Mouse (Mus musculus) limb, embryonic 11.5 days (tissue): Measurements from ENCODE around the gene Scrg1. TPM values are rescaled to one million over a fixed set of nuclear protein-coding genes. Genes with fewer than 3 reads are reported as not detected.
A peak's percentile ranks its signal among the peaks of the same experiment; 100 is the strongest.
"Not testable (repeated sequence)": the region's sequence is repeated elsewhere in the genome, so short reads cannot be mapped to it uniquely, and the experiment has no call there.

ENCODE experiments used
- ATAC-seq: fragments of 200-750 bp; cut with Nextera tagmentation; 2 replicates; pipeline ENCODE4 v1.8.0; 2017; ENCODE audit warnings: low read depth; ENCODE audit not compliant: insufficient number of reproducible peaks, low FRiP score, low TSS enrichment
- DNase-seq: peaks from one replicate; pipeline ENCODE4 v3.0.0-alpha.2; 2015; ENCODE audit warnings: low spot score
- H3K27ac ChIP-seq: fragments of 300-500 bp; sonication (generic); replicated peaks from 2 replicates; pipeline ENCODE4 v1.5.1; 2014; ENCODE audit warnings: low read depth, mild to moderate bottlenecking, low read length
- H3K27me3 ChIP-seq: fragments of 300-500 bp; sonication (generic); 2 replicates; pipeline ENCODE4 v1.6.1; 2014; ENCODE audit warnings: mild to moderate bottlenecking, low read length, mixed read lengths; ENCODE audit not compliant: control insufficient read depth, insufficient read depth
- H3K36me3 ChIP-seq: fragments of 300-500 bp; sonication (generic); 2 replicates; pipeline ENCODE4 v1.6.1; 2014; ENCODE audit warnings: mild to moderate bottlenecking, low read length, moderate library complexity, mixed read lengths; ENCODE audit not compliant: control insufficient read depth, insufficient read depth
- H3K4me1 ChIP-seq: fragments of 300-500 bp; sonication (generic); 2 replicates; pipeline ENCODE4 v1.6.1; 2014; ENCODE audit warnings: low read length, mixed read lengths; ENCODE audit not compliant: control insufficient read depth, insufficient read depth
- H3K4me2 ChIP-seq: fragments of 300-500 bp; sonication (generic); 2 replicates; pipeline ENCODE4 v1.6.1; 2014; ENCODE audit warnings: low read depth, mild to moderate bottlenecking, moderate library complexity; ENCODE audit not compliant: severe bottlenecking
- H3K4me3 ChIP-seq: fragments of 300-500 bp; sonication (generic); 2 replicates; pipeline ENCODE4 v1.5.1; 2014; ENCODE audit warnings: low read depth, low read length
- H3K9ac ChIP-seq: fragments of 300-500 bp; sonication (generic); 2 replicates; pipeline ENCODE4 v1.6.1; 2014; ENCODE audit warnings: mild to moderate bottlenecking, low read length
- H3K9me3 ChIP-seq: fragments of 300-500 bp; sonication (generic); 2 replicates; pipeline ENCODE4 v1.6.1; 2016; ENCODE audit warnings: low read length; ENCODE audit not compliant: control insufficient read depth
- WGBS: fragments of 180-500 bp; shearing (Covaris S2); extraction: QIAGEN DNeasy Blood & Tissue Kit; methylation state at CpG from one replicate; pipeline ENCODE4 v1.1.7; 2014; 5-methylcytosine and 5-hydroxymethylcytosine counted together
- polyA plus RNA-seq: library from polyadenylated mRNA; unstranded; fragments of >200 nt; fragmentation: Nextera tagmentation; extraction: Ambion mirVana; gene quantifications from 2 replicates; pipeline ENCODE4 v1.2.1, GENCODE M21; 2014

Scrg1 gene
- polyA plus RNA-seq, 1 experiment from 2014 or later: 1.1 TPM

GRCm38 (mm10) chr8:57427581-57428366 is 27.9 kb upstream of the Scrg1 start:
- H3K36me3 ChIP-seq: no peaks in the 10 kb centered on the region
- ATAC-seq (no peak), DNase-seq (no peak)
- no peak overlapping the region for H3K4me3 ChIP-seq
- H3K9me3 ChIP-seq: no peaks in the 10 kb centered on the region
- H3K4me2 ChIP-seq: no peak overlapping the region
- no peaks in the 10 kb centered on the region for H3K27me3 ChIP-seq
- whole genome bisulfite sequencing: 77% methylated on average over 18 of the region's 18 CpGs
- H3K27ac ChIP-seq: no peak overlapping the region
- no peaks in the 10 kb centered on the region for H3K4me1 ChIP-seq
- no peak overlapping the region for H3K9ac ChIP-seq

- WGBS: 32% methylated on average over 1 of the region's 1 CpGs
- no peak overlapping the region for H3K4me3 ChIP-seq
- no peak overlapping the region for H3K4me2 ChIP-seq
- DNase-seq (no peak), ATAC-seq (no peak)
- H3K27ac ChIP-seq: no peak overlapping the region
- no peaks in the 10 kb centered on the region for H3K9me3 ChIP-seq
- H3K4me1 ChIP-seq: no peaks in the 10 kb centered on the region
- no peak overlapping the region for H3K9ac ChIP-seq
- H3K27me3 ChIP-seq: no peaks in the 10 kb centered on the region
- no peaks in the 10 kb centered on the region for H3K36me3 ChIP-seq
Measured at GRCm38 (mm10) chr8:57428566-57428965, 27.2 kb upstream of the Scrg1 start.

GRCm38 (mm10) chr8:57429166-57429887 is 26.4 kb upstream of the Scrg1 start:
- Histone ChIP-seq H3K4me3 (no peak overlapping the region), H3K27ac (no peak overlapping the region), H3K4me1 (no peaks in the 10 kb centered on the region), H3K4me2 (no peak overlapping the region), H3K36me3 (no peaks in the 10 kb centered on the region), H3K9ac (no peak overlapping the region), H3K27me3 (no peaks in the 10 kb centered on the region), H3K9me3 (no peaks in the 10 kb centered on the region)
- 36% methylated on average over 18 of the region's 18 CpGs for WGBS
- DNase-seq (peak; percentile 85), ATAC-seq (no peak)

GRCm38 (mm10) chr8:57429888-57430274 is 25.8 kb upstream of the Scrg1 start:
- not testable (repeated sequence) for ATAC-seq, H3K36me3 ChIP-seq, H3K9ac ChIP-seq, H3K9me3 ChIP-seq, H3K4me2 ChIP-seq, H3K4me3 ChIP-seq, H3K27ac ChIP-seq, H3K27me3 ChIP-seq, DNase-seq, H3K4me1 ChIP-seq
- 82% methylated on average over 5 of the region's 5 CpGs for WGBS

- ATAC-seq (no peak), DNase-seq (no peak)
- Histone ChIP-seq H3K4me3 (no peak overlapping the region), H3K9me3 (no peaks in the 10 kb centered on the region), H3K9ac (no peak overlapping the region), H3K4me2 (no peak overlapping the region), H3K36me3 (no peaks in the 10 kb centered on the region), H3K4me1 (0 out of 2 replicates have a peak, but pooled peaks cover 3% of the 10 kb centered on the region), H3K27me3 (no peaks in the 10 kb centered on the region), H3K27ac (no peak overlapping the region)
- 87% methylated on average over 11 of the region's 11 CpGs for WGBS
Measured at GRCm38 (mm10) chr8:57430901-57431300, 24.8 kb upstream of the Scrg1 start.

- no peaks in the 10 kb centered on the region for H3K36me3 ChIP-seq
- no peak overlapping the region for H3K9ac ChIP-seq
- no peak overlapping the region for H3K4me2 ChIP-seq
- DNase-seq: no peak
- H3K4me3 ChIP-seq: no peak overlapping the region
- no peaks in the 10 kb centered on the region for H3K9me3 ChIP-seq
- no peak for ATAC-seq
- no peak overlapping the region for H3K27ac ChIP-seq
- no peaks in the 10 kb centered on the region for H3K27me3 ChIP-seq
- WGBS: 79% methylated on average over 5 of the region's 5 CpGs
- H3K4me1 ChIP-seq: 0 out of 2 replicates have a peak, but pooled peaks cover 3% of the 10 kb centered on the region
Measured at GRCm38 (mm10) chr8:57432802-57433201, 22.9 kb upstream of the Scrg1 start.

GRCm38 (mm10) chr8:57435768-57436436 is 19.8 kb upstream of the Scrg1 start:
- Histone ChIP-seq H3K9me3 (no peaks in the 10 kb centered on the region), H3K9ac (no peak overlapping the region), H3K4me2 (no peak overlapping the region), H3K4me3 (no peak overlapping the region), H3K4me1 (0 out of 2 replicates have a peak, but pooled peaks cover 3% of the 10 kb centered on the region), H3K27ac (no peak overlapping the region; the same call in 1 of the 2 replicates), H3K36me3 (no peaks in the 10 kb centered on the region), H3K27me3 (no peaks in the 10 kb centered on the region)
- ATAC-seq: no peak
- WGBS: 37% methylated on average over 18 of the region's 18 CpGs
- no peak for DNase-seq

GRCm38 (mm10) chr8:57436437-57436796 is 19.3 kb upstream of the Scrg1 start:
- WGBS: 80% methylated on average over 9 of the region's 9 CpGs
- Histone ChIP-seq H3K4me2 (no peak overlapping the region), H3K9me3 (no peaks in the 10 kb centered on the region), H3K4me3 (no peak overlapping the region), H3K27me3 (no peaks in the 10 kb centered on the region), H3K36me3 (no peaks in the 10 kb centered on the region), H3K9ac (no peak overlapping the region), H3K27ac (no peak overlapping the region), H3K4me1 (0 out of 2 replicates have a peak, but pooled peaks cover 3% of the 10 kb centered on the region)
- no peak for ATAC-seq
- DNase-seq: no peak
